Mouse (Mus musculus) forebrain, embryonic 10.5 days (tissue): ENCODE measurements around the gene Ksr2. TPM values are rescaled to one million over a fixed set of nuclear protein-coding genes. Genes with fewer than 3 reads are reported as not detected.
A peak's percentile ranks its signal among the peaks of the same experiment; 100 is the strongest.
"Not testable (repeated sequence)": the region's sequence is repeated elsewhere in the genome, so short reads cannot be mapped to it uniquely, and the experiment has no call there.

Experiments used
- DNase-seq: peaks from one replicate; pipeline ENCODE4 v3.0.0-alpha.2; 2017; ENCODE audit warnings: low spot score; ENCODE audit errors: extremely low spot score
- H3K27ac ChIP-seq: fragments of 300-500 bp; sonication (generic); 2 replicates; pipeline ENCODE4 v1.5.1; 2016; ENCODE audit warnings: mild to moderate bottlenecking
- H3K27me3 ChIP-seq: fragments of 300-500 bp; sonication (generic); 2 replicates; pipeline ENCODE4 v1.6.1; 2016; ENCODE audit warnings: mild to moderate bottlenecking; ENCODE audit not compliant: poor library complexity, severe bottlenecking
- H3K36me3 ChIP-seq: fragments of 300-500 bp; sonication (generic); replicated peaks from 2 replicates; pipeline ENCODE4 v1.6.1; 2016; ENCODE audit warnings: mild to moderate bottlenecking, moderate library complexity
- H3K4me1 ChIP-seq: fragments of 300-500 bp; sonication (generic); 2 replicates; pipeline ENCODE4 v1.6.1; 2016
- H3K4me3 ChIP-seq: fragments of 300-500 bp; sonication (generic); 2 replicates; pipeline ENCODE4 v1.5.1; 2016; ENCODE audit warnings: mild to moderate bottlenecking, moderate library complexity
- H3K9me3 ChIP-seq: fragments of 300-500 bp; sonication (generic); 2 replicates; pipeline ENCODE4 v1.6.1; 2016; ENCODE audit warnings: mild to moderate bottlenecking, moderate library complexity
- WGBS: fragments of 180-500 bp; shearing (Covaris S2); methylation state at CpG from one replicate; pipeline ENCODE4 v1.1.7; 2016; 5-methylcytosine and 5-hydroxymethylcytosine counted together
- polyA plus RNA-seq: library from polyadenylated mRNA; unstranded; fragments of >200 nt; fragmentation: Nextera tagmentation; extraction: Ambion mirVana; gene quantifications from 2 replicates; pipeline ENCODE4 v1.2.1, GENCODE M21; 2016

Ksr2 gene
- polyA plus RNA-seq, 1 experiment from 2014 or later = 0.40 TPM

- Histone ChIP-seq H3K9me3 (no peaks in the 10 kb centered on the region), H3K27me3 (no peaks in the 10 kb centered on the region), H3K4me1 (peaks cover 3% of the 10 kb centered on the region; the same call in 1 of the 2 replicates), H3K4me3 (no peak overlapping the region), H3K27ac (no peak overlapping the region), H3K36me3 (no peaks in the 10 kb centered on the region)
- WGBS = 78% methylated on average over 15 of the region's 15 CpGs
- no peak for DNase-seq
Observed at GRCm38 (mm10) chr5:117607761-117608309, 194.0 kb downstream of the Ksr2 start.

GRCm38 (mm10) chr5:117614331-117615024, 200.7 kb downstream of the Ksr2 start:
- H3K4me1 ChIP-seq = no peaks in the 10 kb centered on the region
- H3K36me3 ChIP-seq = no peaks in the 10 kb centered on the region
- peak; percentile 82 for DNase-seq
- WGBS = 41% methylated on average over 5 of the region's 5 CpGs
- no peak overlapping the region for H3K27ac ChIP-seq
- no peaks in the 10 kb centered on the region for H3K27me3 ChIP-seq
- H3K4me3 ChIP-seq = no peak overlapping the region
- no peaks in the 10 kb centered on the region for H3K9me3 ChIP-seq

- H3K36me3 ChIP-seq = no peaks in the 10 kb centered on the region
- H3K9me3 ChIP-seq = no peaks in the 10 kb centered on the region
- no peak overlapping the region for H3K4me3 ChIP-seq
- H3K27me3 ChIP-seq = no peaks in the 10 kb centered on the region
- H3K4me1 ChIP-seq = peaks cover 7% of the 10 kb centered on the region
- WGBS = 91% methylated on average over 4 of the region's 4 CpGs
- DNase-seq = no peak
- H3K27ac ChIP-seq = no peak overlapping the region
Observed at GRCm38 (mm10) chr5:117620292-117620691, 206.5 kb downstream of the Ksr2 start.

- no peak overlapping the region for H3K4me3 ChIP-seq
- H3K4me1 ChIP-seq = peaks cover 14% of the 10 kb centered on the region
- H3K27me3 ChIP-seq = no peaks in the 10 kb centered on the region
- H3K9me3 ChIP-seq = no peaks in the 10 kb centered on the region
- no peaks in the 10 kb centered on the region for H3K36me3 ChIP-seq
- 69% methylated on average over 12 of the region's 12 CpGs for WGBS
- no peak for DNase-seq
- no peak overlapping the region for H3K27ac ChIP-seq
Observed at GRCm38 (mm10) chr5:117622221-117622620, 208.4 kb downstream of the Ksr2 start.

GRCm38 (mm10) chr5:117623206-117623605, 209.4 kb downstream of the Ksr2 start:
- H3K27ac ChIP-seq, DNase-seq: not testable (repeated sequence)

GRCm38 (mm10) chr5:117626907-117627306, 213.1 kb downstream of the Ksr2 start:
- Histone ChIP-seq H3K36me3 (no peaks in the 10 kb centered on the region), H3K9me3 (no peaks in the 10 kb centered on the region), H3K27ac (peak overlapping the region; percentile 51; the same call in 1 of the 2 replicates), H3K27me3 (no peaks in the 10 kb centered on the region), H3K4me3 (no peak overlapping the region), H3K4me1 (peaks cover 17% of the 10 kb centered on the region)
- WGBS = 6% methylated on average over 4 of the region's 4 CpGs
- DNase-seq = no peak

More at GRCm38 (mm10) chr5:117623206-117623605, 209.4 kb downstream of the Ksr2 start:
- H3K27me3 ChIP-seq, H3K9me3 ChIP-seq, H3K4me3 ChIP-seq, H3K36me3 ChIP-seq: not testable (repeated sequence)
- H3K4me1 ChIP-seq = peaks cover 17% of the 10 kb centered on the region
- WGBS = 98% methylated on average over 4 of the region's 4 CpGs

GRCm38 (mm10) chr5:117628351-117628750, 214.6 kb downstream of the Ksr2 start:
- WGBS = 52% methylated on average over 7 of the region's 7 CpGs
- Histone ChIP-seq H3K4me3 (no peak overlapping the region), H3K27me3 (no peaks in the 10 kb centered on the region), H3K9me3 (no peaks in the 10 kb centered on the region), H3K4me1 (peaks cover 10% of the 10 kb centered on the region), H3K36me3 (no peaks in the 10 kb centered on the region), H3K27ac (no peak overlapping the region)
- DNase-seq = peak; percentile 28

- 91% methylated on average over 14 of the region's 14 CpGs for WGBS
- Histone ChIP-seq H3K27ac (no peak overlapping the region), H3K27me3 (no peaks in the 10 kb centered on the region), H3K4me3 (no peak overlapping the region), H3K36me3 (no peaks in the 10 kb centered on the region), H3K9me3 (no peaks in the 10 kb centered on the region), H3K4me1 (peaks cover 10% of the 10 kb centered on the region)
- DNase-seq = no peak
Observed at GRCm38 (mm10) chr5:117629570-117629969, 215.8 kb downstream of the Ksr2 start.

- Histone ChIP-seq H3K4me1 (no peaks in the 10 kb centered on the region), H3K9me3 (no peaks in the 10 kb centered on the region), H3K27ac (no peak overlapping the region), H3K27me3 (no peaks in the 10 kb centered on the region), H3K4me3 (no peak overlapping the region), H3K36me3 (no peaks in the 10 kb centered on the region)
- WGBS = 89% methylated on average over 2 of the region's 2 CpGs
- no peak for DNase-seq
Observed at GRCm38 (mm10) chr5:117635211-117635610, 221.4 kb downstream of the Ksr2 start.

GRCm38 (mm10) chr5:117635838-117636237, 222.0 kb downstream of the Ksr2 start:
- DNase-seq = no peak
- H3K27me3 ChIP-seq = no peaks in the 10 kb centered on the region
- 90% methylated on average over 5 of the region's 5 CpGs for WGBS

GRCm38 (mm10) chr5:117641585-117641984, 227.8 kb downstream of the Ksr2 start:
- WGBS = 85% methylated on average over 6 of the region's 6 CpGs
- no peaks in the 10 kb centered on the region for H3K27me3 ChIP-seq
- 0 out of 2 replicates have a peak, but pooled peaks cover 4% of the 10 kb centered on the region for H3K4me1 ChIP-seq
- H3K4me3 ChIP-seq = no peak overlapping the region
- DNase-seq = no peak
- H3K9me3 ChIP-seq = no peaks in the 10 kb centered on the region
- H3K27ac ChIP-seq = no peak overlapping the region
- no peaks in the 10 kb centered on the region for H3K36me3 ChIP-seq

More at GRCm38 (mm10) chr5:117635838-117636237, 222.0 kb downstream of the Ksr2 start:
- Histone ChIP-seq H3K36me3 (no peaks in the 10 kb centered on the region), H3K27ac (no peak overlapping the region), H3K9me3 (no peaks in the 10 kb centered on the region), H3K4me3 (no peak overlapping the region), H3K4me1 (no peaks in the 10 kb centered on the region)

- DNase-seq = no peak
- Histone ChIP-seq H3K36me3 (no peaks in the 10 kb centered on the region), H3K4me1 (no peaks in the 10 kb centered on the region), H3K27ac (no peak overlapping the region), H3K4me3 (no peak overlapping the region), H3K27me3 (no peaks in the 10 kb centered on the region), H3K9me3 (no peaks in the 10 kb centered on the region)
- WGBS = 90% methylated on average over 14 of the region's 14 CpGs
Observed at GRCm38 (mm10) chr5:117651238-117651886, 237.6 kb downstream of the Ksr2 start.

- H3K4me3 ChIP-seq = no peak overlapping the region
- H3K9me3 ChIP-seq = no peaks in the 10 kb centered on the region
- 31% methylated on average over 6 of the region's 6 CpGs for WGBS
- no peaks in the 10 kb centered on the region for H3K27me3 ChIP-seq
- H3K27ac ChIP-seq = no peak overlapping the region
- no peak for DNase-seq
- H3K4me1 ChIP-seq = peaks cover 9% of the 10 kb centered on the region
- no peaks in the 10 kb centered on the region for H3K36me3 ChIP-seq
Observed at GRCm38 (mm10) chr5:117658641-117659040, 244.8 kb downstream of the Ksr2 start.
